Mouse (Mus musculus) forebrain, embryonic 13.5 days (tissue): ENCODE measurements at regions not wholly inside any gene's neighbourhood (a gene's known extent, or its start where the extent isn't known, plus 50 kb on each side); places are given as distances from the start of the nearest gene placed in this dataset.
A peak's percentile ranks its signal among the peaks of the same experiment; 100 is the strongest.

Experiments
- ATAC-seq: fragments of 200-750 bp; cut with Nextera tagmentation; 2 replicates; pipeline ENCODE4 v1.8.0; 2017
- H3K27ac ChIP-seq: fragments of 300-500 bp; sonication (generic); 2 replicates; pipeline ENCODE4 v1.5.1; 2015; ENCODE audit warnings: inconsistent platforms, mild to moderate bottlenecking, moderate library complexity
- H3K27me3 ChIP-seq: fragments of 300-500 bp; sonication (generic); 2 replicates; pipeline ENCODE4 v1.6.1; 2015; ENCODE audit warnings: mild to moderate bottlenecking, inconsistent platforms
- H3K36me3 ChIP-seq: fragments of 300-500 bp; sonication (generic); 2 replicates; pipeline ENCODE4 v1.6.1; 2015; ENCODE audit warnings: mild to moderate bottlenecking, inconsistent platforms; ENCODE audit not compliant: poor library complexity, severe bottlenecking
- H3K4me1 ChIP-seq: fragments of 300-500 bp; sonication (generic); 2 replicates; pipeline ENCODE4 v1.6.1; 2015; ENCODE audit warnings: inconsistent platforms
- H3K4me2 ChIP-seq: fragments of 300-500 bp; sonication (generic); 2 replicates; pipeline ENCODE4 v1.6.1; 2015; ENCODE audit warnings: inconsistent platforms, mild to moderate bottlenecking, moderate library complexity
- H3K4me3 ChIP-seq: fragments of 300-500 bp; sonication (generic); 2 replicates; pipeline ENCODE4 v1.5.1; 2015; ENCODE audit warnings: mild to moderate bottlenecking, inconsistent platforms
- H3K9ac ChIP-seq: fragments of 300-500 bp; sonication (generic); 2 replicates; pipeline ENCODE4 v1.6.1; 2015; ENCODE audit warnings: mild to moderate bottlenecking, inconsistent platforms
- H3K9me3 ChIP-seq: fragments of 300-500 bp; sonication (generic); replicated peaks from 2 replicates; pipeline ENCODE4 v1.6.1; 2016; ENCODE audit warnings: inconsistent platforms
- WGBS: fragments of 180-500 bp; shearing (Covaris S2); methylation state at CpG from one replicate; pipeline ENCODE4 v1.1.7; 2015; 5-methylcytosine and 5-hydroxymethylcytosine counted together

GRCm38 (mm10) chr12:97895981-97896380 is 363.3 kb downstream of the Galc start:
- Histone ChIP-seq H3K4me2 (no peak overlapping the region), H3K9me3 (no peaks in the 10 kb centered on the region), H3K9ac (no peak overlapping the region), H3K4me3 (no peak overlapping the region), H3K27me3 (no peaks in the 10 kb centered on the region), H3K4me1 (peaks cover 7% of the 10 kb centered on the region; the same call in 1 of the 2 replicates), H3K27ac (no peak overlapping the region), H3K36me3 (no peaks in the 10 kb centered on the region)
- ATAC-seq: no peak
- 92% methylated on average over 2 of the region's 2 CpGs for WGBS

- 3% methylated on average over 12 of the region's 12 CpGs for WGBS
- Histone ChIP-seq H3K27me3 (no peaks in the 10 kb centered on the region), H3K27ac (peak overlapping the region; percentile 63), H3K4me3 (no peak overlapping the region), H3K36me3 (no peaks in the 10 kb centered on the region), H3K9me3 (no peaks in the 10 kb centered on the region), H3K4me1 (peaks cover 22% of the 10 kb centered on the region), H3K9ac (no peak overlapping the region), H3K4me2 (peak overlapping the region; percentile 41)
- ATAC-seq: peak; percentile 92
Observed at GRCm38 (mm10) chr12:97888801-97889455, 370.3 kb downstream of the Galc start.

GRCm38 (mm10) chr12:97888291-97888800 is 370.9 kb downstream of the Galc start:
- Histone ChIP-seq H3K9me3 (no peaks in the 10 kb centered on the region), H3K4me2 (peak overlapping the region; percentile 41), H3K4me1 (peaks cover 22% of the 10 kb centered on the region), H3K27me3 (no peaks in the 10 kb centered on the region), H3K4me3 (no peak overlapping the region), H3K27ac (peak overlapping the region; percentile 63), H3K9ac (no peak overlapping the region), H3K36me3 (no peaks in the 10 kb centered on the region)
- 5% methylated on average over 6 of the region's 6 CpGs for WGBS
- peak; percentile 35; the same call in 1 of the 2 replicates for ATAC-seq

GRCm38 (mm10) chr12:97882439-97882838 is 376.8 kb downstream of the Galc start:
- H3K4me1 ChIP-seq: no peaks in the 10 kb centered on the region
- no peak overlapping the region for H3K27ac ChIP-seq
- no peaks in the 10 kb centered on the region for H3K9me3 ChIP-seq
- H3K27me3 ChIP-seq: no peaks in the 10 kb centered on the region
- ATAC-seq: no peak
- no peaks in the 10 kb centered on the region for H3K36me3 ChIP-seq
- no peak overlapping the region for H3K9ac ChIP-seq
- H3K4me2 ChIP-seq: no peak overlapping the region
- H3K4me3 ChIP-seq: no peak overlapping the region
- WGBS: 72% methylated on average over 4 of the region's 4 CpGs

GRCm38 (mm10) chr12:97872391-97872790 is 386.9 kb downstream of the Galc start:
- peak; percentile 72 for ATAC-seq
- Histone ChIP-seq H3K27me3 (no peaks in the 10 kb centered on the region), H3K27ac (no peak overlapping the region), H3K36me3 (no peaks in the 10 kb centered on the region), H3K4me3 (no peak overlapping the region), H3K9ac (no peak overlapping the region), H3K4me1 (no peaks in the 10 kb centered on the region), H3K4me2 (no peak overlapping the region), H3K9me3 (no peaks in the 10 kb centered on the region)
- 12% methylated on average over 2 of the region's 2 CpGs for WGBS

GRCm38 (mm10) chr12:97862921-97863320 is 396.3 kb downstream of the Galc start:
- Histone ChIP-seq H3K27ac (no peak overlapping the region), H3K9me3 (no peaks in the 10 kb centered on the region), H3K27me3 (no peaks in the 10 kb centered on the region), H3K4me1 (no peaks in the 10 kb centered on the region), H3K4me3 (no peak overlapping the region), H3K4me2 (no peak overlapping the region), H3K36me3 (no peaks in the 10 kb centered on the region), H3K9ac (no peak overlapping the region)
- no peak for ATAC-seq
- 59% methylated on average over 3 of the region's 3 CpGs for WGBS

- no peaks in the 10 kb centered on the region for H3K27me3 ChIP-seq
- 71% methylated on average over 8 of the region's 8 CpGs for WGBS
- peak; percentile 99 for ATAC-seq
Observed at GRCm38 (mm10) chr12:97836202-97836908, 422.9 kb downstream of the Galc start.

GRCm38 (mm10) chr12:97793364-97794120 is 465.7 kb downstream of the Galc start:
- no peaks in the 10 kb centered on the region for H3K36me3 ChIP-seq
- H3K4me3 ChIP-seq: no peak overlapping the region
- peak overlapping the region; percentile 39 for H3K4me2 ChIP-seq
- peaks cover 15% of the 10 kb centered on the region for H3K4me1 ChIP-seq
- peak; percentile 68 for ATAC-seq
- WGBS: 21% methylated on average over 16 of the region's 16 CpGs
- H3K27ac ChIP-seq: peak overlapping the region; percentile 25; the same call in 1 of the 2 replicates
- H3K27me3 ChIP-seq: no peaks in the 10 kb centered on the region
- H3K9ac ChIP-seq: no peak overlapping the region; the same call in 1 of the 2 replicates
- H3K9me3 ChIP-seq: no peaks in the 10 kb centered on the region

More at GRCm38 (mm10) chr12:97836202-97836908, 422.9 kb downstream of the Galc start:
- Histone ChIP-seq H3K9me3 (no peaks in the 10 kb centered on the region), H3K4me2 (no peak overlapping the region), H3K4me1 (peaks cover 10% of the 10 kb centered on the region; the same call in 1 of the 2 replicates), H3K4me3 (no peak overlapping the region), H3K27ac (peak overlapping the region; percentile 70), H3K36me3 (no peaks in the 10 kb centered on the region), H3K9ac (no peak overlapping the region)

GRCm38 (mm10) chr12:97783476-97783875 is 475.8 kb downstream of the Galc start:
- 91% methylated on average over 3 of the region's 3 CpGs for WGBS
- Histone ChIP-seq H3K36me3 (no peaks in the 10 kb centered on the region), H3K4me2 (no peak overlapping the region), H3K9ac (no peak overlapping the region), H3K27ac (no peak overlapping the region), H3K9me3 (no peaks in the 10 kb centered on the region), H3K4me3 (no peak overlapping the region), H3K4me1 (no peaks in the 10 kb centered on the region), H3K27me3 (no peaks in the 10 kb centered on the region)
- ATAC-seq: no peak

GRCm38 (mm10) chr12:97759116-97759515 is 500.1 kb downstream of the Galc start:
- ATAC-seq: no peak

GRCm38 (mm10) chr12:97758624-97759023 is 500.6 kb downstream of the Galc start:
- Histone ChIP-seq H3K27ac (no peak overlapping the region), H3K9ac (no peak overlapping the region), H3K36me3 (no peaks in the 10 kb centered on the region), H3K4me3 (no peak overlapping the region), H3K4me2 (no peak overlapping the region), H3K27me3 (no peaks in the 10 kb centered on the region), H3K9me3 (no peaks in the 10 kb centered on the region), H3K4me1 (0 out of 2 replicates have a peak, but pooled peaks cover 7% of the 10 kb centered on the region)
- peak; percentile 57 for ATAC-seq
- 52% methylated on average over 2 of the region's 2 CpGs for WGBS

More at GRCm38 (mm10) chr12:97759116-97759515, 500.1 kb downstream of the Galc start:
- Histone ChIP-seq H3K27me3 (no peaks in the 10 kb centered on the region), H3K4me3 (no peak overlapping the region), H3K27ac (no peak overlapping the region), H3K4me1 (0 out of 2 replicates have a peak, but pooled peaks cover 7% of the 10 kb centered on the region), H3K9me3 (no peaks in the 10 kb centered on the region), H3K4me2 (no peak overlapping the region), H3K36me3 (no peaks in the 10 kb centered on the region), H3K9ac (no peak overlapping the region)
- WGBS: 59% methylated on average over 3 of the region's 3 CpGs

- Histone ChIP-seq H3K27me3 (no peaks in the 10 kb centered on the region), H3K9ac (no peak overlapping the region), H3K36me3 (no peaks in the 10 kb centered on the region), H3K4me1 (no peaks in the 10 kb centered on the region), H3K4me3 (no peak overlapping the region), H3K9me3 (no peaks in the 10 kb centered on the region), H3K27ac (no peak overlapping the region), H3K4me2 (no peak overlapping the region)
- 68% methylated on average over 2 of the region's 2 CpGs for WGBS
- no peak for ATAC-seq
Observed at GRCm38 (mm10) chr12:97750166-97750565, 509.1 kb downstream of the Galc start.
